Mouse (Mus musculus) yolk sac, embryonic 10.5 days (tissue): ENCODE results near the gene Ppp4r4.
"Not testable (repeated sequence)": the region's sequence is repeated elsewhere in the genome, so short reads cannot be mapped to it uniquely, and the experiment has no call there.

ENCODE experiments used
- DNase-seq: peaks from one replicate; pipeline ENCODE4 v3.0.0-alpha.2; 2017; ENCODE audit warnings: low spot score

The Ppp4r4 gene

DNA sequence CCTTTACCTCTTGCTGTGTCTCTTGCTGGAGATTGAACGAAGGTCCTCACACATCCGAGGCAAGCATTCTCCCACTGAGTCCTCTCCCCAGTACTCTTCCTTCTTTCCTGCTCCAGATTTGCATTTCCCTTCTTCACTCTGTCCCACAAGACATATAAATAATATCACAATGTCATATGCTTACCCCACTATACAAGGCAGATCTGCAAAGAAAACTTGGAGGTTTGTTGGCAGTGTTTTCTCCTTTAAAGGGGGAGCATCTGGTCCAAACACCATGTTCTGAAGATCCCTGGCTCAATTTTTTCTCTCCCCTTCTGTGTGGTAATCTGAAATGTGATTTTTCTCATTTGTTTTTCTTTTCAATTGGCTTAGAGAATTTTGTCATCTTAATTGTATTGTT is 102.3 kb downstream of the Ppp4r4 start:
- no peak for DNase-seq

DNA sequence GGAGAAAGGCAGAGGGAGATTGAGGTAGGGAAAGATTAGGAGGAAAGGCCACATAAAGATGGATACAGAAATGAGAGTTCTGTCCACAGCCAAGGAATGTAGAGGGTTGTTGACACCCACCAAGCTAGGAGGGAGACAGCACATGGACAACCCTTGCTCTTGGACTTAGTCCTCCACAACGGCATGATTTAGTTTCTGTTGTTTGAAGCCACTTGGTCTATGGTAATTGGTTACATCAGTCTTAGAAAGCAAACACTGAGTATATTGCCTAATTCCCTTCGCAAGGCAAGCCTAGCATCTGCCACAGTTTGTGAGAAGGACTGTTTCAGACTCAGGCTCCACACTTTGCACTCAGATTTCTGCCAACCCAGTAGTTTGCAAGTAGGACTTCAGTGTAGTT is 103.8 kb downstream of the Ppp4r4 start:
- DNase-seq, result peak; percentile 51

DNA sequence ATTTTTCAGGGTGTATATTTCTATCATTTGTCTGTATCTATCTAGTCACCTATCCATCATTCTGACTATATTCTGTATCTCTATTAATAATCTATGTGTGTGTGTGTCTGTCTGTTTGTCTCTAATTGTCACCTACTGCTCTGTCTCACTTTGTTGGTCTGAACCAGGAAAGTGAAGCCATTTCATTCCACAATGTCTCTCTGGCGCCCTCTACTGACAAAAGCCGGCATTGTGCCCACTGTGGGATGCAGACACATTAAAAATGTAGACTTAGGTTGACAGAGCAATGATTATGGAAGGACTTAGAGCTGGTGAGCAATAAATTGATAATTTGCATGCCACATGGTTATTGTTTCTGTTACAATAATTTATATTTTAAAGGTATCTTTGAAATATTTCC is 111.3 kb downstream of the Ppp4r4 start:
- peak; percentile 61 for DNase-seq

DNA sequence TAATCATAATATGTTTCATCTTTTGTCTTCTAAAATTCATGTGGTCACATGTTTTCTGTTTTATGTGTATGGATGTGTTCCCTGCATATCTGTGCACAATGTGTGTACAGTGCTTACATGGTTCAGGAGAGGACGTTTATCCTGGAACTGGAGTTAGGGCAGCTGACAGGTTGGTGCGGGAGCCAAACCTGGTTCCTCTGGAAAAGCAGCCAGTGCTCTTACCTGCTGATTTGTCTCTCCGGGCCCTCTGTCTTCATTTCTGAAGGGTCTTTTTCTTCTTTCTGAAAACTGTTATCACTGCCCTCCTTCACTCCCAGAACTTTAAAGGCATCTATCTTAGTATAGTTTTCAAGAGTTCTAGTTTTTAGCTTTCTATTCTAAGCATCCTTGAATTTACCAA is 111.7 kb downstream of the Ppp4r4 start:
- no peak for DNase-seq

DNA sequence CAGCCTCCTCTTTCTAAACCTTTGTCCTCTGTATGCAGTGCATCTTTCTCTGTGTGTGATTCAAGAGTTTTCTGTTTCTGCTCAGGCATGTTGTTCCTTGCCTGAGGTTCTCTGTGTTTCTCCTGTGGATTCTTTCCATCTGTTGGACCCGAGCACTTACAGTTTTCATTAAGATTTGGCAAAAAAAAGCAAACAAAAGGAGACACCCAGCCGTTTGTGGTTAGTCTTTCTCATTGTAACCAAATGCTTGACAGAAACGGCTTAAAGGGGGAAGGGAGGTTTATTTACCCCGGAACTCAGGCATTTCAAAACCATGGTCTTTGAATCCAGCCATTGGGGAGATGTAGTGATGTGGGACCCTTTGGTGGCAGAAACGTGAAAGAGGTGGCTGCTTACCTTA is 112.5 kb downstream of the Ppp4r4 start:
- no peak for DNase-seq

DNA sequence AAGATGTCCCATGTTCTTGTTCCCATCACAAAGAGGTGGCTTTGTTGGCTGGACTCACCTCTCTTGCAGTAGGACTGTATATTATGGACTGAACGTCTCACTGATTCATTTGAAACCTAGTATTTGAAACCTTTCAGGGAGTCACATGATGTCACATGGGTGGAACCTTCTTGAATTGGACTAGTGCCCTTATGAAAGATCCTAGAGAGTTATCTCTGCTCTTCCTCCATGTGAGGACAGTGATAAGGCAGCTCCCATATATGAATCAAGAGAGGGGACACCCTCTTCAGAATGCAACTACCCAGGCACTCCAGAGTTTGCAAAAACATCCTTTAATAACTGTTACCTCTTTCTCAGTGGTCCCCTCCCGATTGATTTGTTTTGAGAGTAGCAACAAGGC is 114.2 kb downstream of the Ppp4r4 start:
- DNase-seq, result no peak

DNA sequence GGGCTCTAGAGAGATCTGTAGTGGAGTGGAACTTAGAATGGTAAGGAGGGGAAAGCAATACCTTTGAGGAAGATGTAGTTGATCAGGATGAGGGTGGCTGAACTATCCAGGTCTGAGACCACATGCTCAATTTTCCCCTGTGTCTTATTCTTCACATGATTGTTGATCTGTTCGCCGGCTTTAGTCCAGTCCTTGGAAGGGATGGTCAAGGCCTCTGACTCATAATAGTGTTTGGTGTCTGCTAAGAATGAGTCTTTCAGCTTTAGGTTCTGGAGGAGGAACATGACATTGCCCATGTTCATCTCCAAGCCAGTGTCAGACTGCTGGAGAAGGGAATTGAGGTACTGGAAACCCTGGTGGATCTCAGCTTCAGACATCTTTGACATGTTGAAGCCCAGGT is 121.8 kb downstream of the Ppp4r4 start:
- no peak for DNase-seq

DNA sequence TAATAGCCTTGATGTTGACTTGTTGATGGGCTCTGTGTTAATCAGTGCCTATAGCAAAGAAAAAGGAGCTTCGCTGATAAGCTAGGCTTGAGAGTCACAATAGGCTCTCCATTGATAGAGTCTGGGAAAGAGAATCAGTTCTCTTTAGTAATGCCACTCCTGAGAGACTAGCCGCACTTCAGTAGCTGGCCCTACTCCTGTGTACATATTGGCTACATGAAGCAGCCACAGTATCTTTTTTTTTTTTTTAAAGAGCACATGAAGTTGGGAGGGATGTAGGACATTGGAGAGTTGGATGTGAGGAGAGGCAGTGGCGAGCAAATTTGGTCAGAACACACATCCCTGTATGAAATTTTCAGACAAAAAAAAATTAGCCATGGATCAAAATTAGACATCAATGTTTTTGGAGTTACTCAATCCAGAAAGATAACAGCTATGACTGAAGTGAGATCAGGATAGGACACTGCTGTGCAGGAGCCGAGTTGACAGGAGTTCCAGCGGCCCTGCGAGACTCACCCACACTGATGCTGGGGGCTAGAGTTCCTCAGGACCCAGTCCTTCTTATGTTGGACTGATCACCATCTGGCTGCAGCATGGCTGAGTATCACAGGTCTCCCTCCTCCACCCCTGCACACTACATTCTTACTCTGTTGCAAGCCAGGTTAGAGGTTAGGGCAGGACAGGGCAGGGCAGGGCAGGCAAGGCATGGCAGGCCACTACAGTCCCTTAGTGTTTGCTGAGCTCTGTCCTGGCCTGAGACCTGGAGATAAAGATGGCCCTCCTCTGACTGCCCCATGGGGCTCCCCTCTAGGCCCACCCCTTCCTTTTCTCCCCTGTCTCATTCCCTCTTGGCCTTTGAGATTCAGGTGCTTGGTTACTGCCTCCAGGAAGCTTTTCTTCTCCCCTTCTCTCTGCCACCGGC is 123.3 kb downstream of the Ppp4r4 start:
- no peak for DNase-seq

DNA sequence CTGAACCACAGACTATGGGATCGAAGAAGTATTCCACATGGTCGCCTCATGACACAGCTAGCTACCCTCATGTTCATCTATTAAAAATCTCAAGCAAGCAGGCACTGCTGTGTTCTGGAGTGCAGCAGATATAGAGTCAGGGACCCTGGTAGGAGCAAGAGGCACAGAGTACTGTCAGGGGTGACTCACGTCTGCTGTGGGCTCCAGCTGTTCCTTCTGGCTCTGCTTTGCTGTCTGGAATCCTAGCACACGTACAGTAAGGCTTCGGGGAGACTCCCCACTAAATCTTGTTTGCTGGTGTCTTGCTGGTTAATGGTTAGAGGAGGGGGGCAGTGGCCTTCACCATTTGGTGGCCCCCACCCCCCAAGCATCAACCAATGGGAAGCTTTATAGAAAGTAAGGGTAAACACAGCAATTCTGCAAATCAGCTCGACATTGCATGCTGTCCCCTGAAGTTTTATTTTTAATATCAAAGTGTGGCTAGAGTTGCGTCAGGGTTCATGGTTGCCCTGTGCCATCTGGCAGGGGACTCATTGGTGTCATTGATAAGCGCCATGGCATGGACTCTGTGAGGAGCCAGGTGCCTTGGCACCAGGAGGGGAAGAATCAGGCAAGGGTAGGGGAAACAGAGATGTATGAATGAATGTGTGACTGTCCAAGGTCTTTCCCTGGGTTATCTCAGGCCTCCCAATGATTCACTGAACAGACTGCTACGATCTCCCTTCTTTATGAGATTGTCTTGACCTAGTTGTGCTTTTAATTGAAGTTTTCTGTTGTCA is 125.0 kb downstream of the Ppp4r4 start, which contains the start of gene Serpina6:
Gene Serpina6 (minus strand): TSS at position 365 of the 779 bp plus-strand sequence.
- no peak for DNase-seq

DNA sequence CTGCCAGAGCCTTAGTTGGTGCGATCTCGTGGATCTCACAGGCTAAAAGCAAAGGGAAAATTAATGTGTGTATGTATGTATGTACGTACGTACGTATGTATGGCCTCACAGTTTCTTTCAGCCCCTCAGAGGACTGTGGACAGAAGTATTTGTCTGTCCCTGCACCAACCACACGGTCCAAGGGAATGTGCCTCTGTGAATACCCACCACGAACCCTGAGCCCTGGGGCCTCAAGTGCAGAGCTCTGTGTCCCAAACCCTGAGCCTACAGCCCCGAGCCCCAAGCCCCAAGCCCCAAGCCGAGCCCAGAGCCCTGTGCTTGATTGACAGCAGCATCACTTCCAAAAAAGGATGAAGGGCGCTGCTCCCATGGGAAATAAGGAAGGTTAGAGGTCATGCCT is 125.9 kb downstream of the Ppp4r4 start:
- DNase-seq, result no peak

DNA sequence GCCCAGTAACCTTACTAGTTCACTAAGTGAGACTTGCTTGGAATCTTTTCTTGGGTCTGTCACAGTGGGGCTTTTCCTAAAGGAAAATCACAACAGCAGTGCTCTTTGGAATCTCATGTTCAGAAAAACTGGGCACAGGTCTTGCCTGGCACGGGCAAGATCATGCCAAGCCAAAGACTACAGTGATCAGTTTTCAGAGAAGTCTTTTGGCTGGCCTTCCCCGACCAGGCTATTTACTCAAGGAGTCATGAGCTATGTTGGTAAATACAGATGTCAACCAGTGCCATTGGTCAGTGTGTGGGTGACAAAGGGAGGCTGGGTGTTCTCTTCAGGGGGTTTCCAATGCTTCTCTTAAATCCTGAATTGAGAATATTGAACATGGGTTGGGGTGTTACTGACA is 127.1 kb downstream of the Ppp4r4 start:
- no peak for DNase-seq

DNA sequence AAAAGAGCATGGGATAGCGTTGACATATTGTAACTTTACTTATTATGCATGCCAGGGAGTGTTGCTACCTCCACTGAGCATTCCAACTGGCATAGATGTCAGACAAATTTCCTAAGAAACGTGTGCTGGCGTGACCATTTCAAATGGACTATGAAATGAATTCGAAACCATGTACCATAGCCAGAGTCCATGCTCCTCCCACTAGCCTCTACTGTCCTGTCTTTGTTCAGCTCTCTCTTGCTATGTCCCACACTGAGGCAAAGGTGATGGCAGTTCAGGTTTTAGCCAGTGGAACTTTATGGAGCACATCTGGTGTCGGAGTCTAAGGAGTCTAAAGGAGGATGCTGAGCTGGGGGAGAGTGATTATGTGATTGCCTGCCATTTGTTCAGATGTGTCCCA is 128.0 kb downstream of the Ppp4r4 start:
- no peak for DNase-seq

DNA sequence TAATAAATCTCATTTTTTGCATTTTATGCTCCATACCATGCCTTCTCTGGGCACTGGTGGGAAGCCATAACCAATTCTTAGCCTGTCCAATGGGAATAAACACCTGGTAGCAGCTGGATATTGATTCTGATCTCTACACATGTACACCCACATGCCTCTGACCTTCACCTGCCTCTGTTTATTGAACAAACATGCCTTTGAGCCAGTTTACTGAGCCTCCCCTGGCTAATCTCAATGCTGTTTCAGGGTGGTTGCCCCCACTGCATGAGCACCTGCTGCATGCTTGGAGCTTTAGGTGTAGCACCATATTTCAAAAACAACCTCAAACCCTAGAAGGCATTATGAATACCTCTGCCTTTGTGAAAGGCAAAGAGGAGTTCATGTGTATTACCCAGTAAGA is 130.0 kb downstream of the Ppp4r4 start:
- DNase-seq, result not testable (repeated sequence)
